Comparison of ENCODE assay signal across 8 mouse cellular contexts in the genomic region with DNA sequence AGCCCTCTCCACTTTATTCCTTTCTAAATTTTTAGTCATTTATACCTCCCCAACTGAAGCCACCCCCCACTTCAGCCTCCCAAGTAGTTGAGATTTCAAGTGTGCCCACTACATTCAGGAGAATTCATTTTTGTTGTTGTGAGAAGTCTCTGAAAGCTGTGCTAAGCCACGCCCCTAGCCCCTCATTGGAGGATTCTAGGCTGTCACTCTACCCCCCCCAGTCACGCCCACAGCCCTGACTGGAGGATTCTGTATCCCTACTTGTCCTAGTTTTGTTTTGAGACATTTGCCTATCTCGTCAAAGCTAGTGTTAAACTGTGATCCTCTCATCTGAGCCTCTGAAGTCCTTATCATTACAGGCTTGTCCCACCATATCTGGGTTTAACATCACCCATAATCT. TPM values are rescaled to one million over a fixed set of nuclear protein-coding genes. Genes with fewer than 3 reads are reported as not detected.
DNase-seq lines count a peak whose midpoint lies in the region; ATAC-seq and TF ChIP-seq lines count a peak whose summit lies in the region.

No protein-coding gene starts in this region.

- no peak for DNase-seq in forebrain, postnatal 0 days
- DNase-seq in thymus, postnatal 4 days = peak; percentile 59
- no peak for DNase-seq in thymus, postnatal 10 days (ENCODE audit: low spot score in 2 of 2)
- DNase-seq in lung, postnatal 14 days = peak; percentile 61
- DNase-seq in spleen, postnatal 14 days (ENCODE audit: low spot score in 2 of 2) = no peak
- DNase-seq in yolk sac, embryonic 10.5 days (ENCODE audit: low spot score) = no peak

- no peaks in the 10 kb centered on the region for H3K36me3 ChIP-seq in forebrain, embryonic 12.5 days (replicated peaks)
- no peaks in the 10 kb centered on the region for H3K36me3 ChIP-seq in forebrain, postnatal 0 days (ENCODE audit: insufficient read depth)
- no peaks in the 10 kb centered on the region for H3K36me3 ChIP-seq in kidney, embryonic 15.5 days

- ATAC-seq in forebrain, embryonic 12.5 days (ENCODE audit: low FRiP score) = no peak
- ATAC-seq in forebrain, postnatal 0 days = no peak
- ATAC-seq in kidney, embryonic 15.5 days (replicated peaks; ENCODE audit: low FRiP score) = no peak

- peaks cover 14% of the 10 kb centered on the region for H3K4me1 ChIP-seq in forebrain, embryonic 12.5 days
- H3K4me1 ChIP-seq in forebrain, postnatal 0 days (ENCODE audit: insufficient read depth) = peaks cover 6% of the 10 kb centered on the region
- H3K4me1 ChIP-seq in kidney, embryonic 15.5 days = peaks cover 24% of the 10 kb centered on the region

- no peak overlapping the region for H3K9ac ChIP-seq in forebrain, embryonic 12.5 days
- H3K9ac ChIP-seq in forebrain, postnatal 0 days = no peak overlapping the region
- H3K9ac ChIP-seq in kidney, embryonic 15.5 days = no peak overlapping the region

- no peaks in the 10 kb centered on the region for H3K9me3 ChIP-seq in forebrain, embryonic 12.5 days
- no peaks in the 10 kb centered on the region for H3K9me3 ChIP-seq in forebrain, postnatal 0 days (ENCODE audit: low read length)
- no peaks in the 10 kb centered on the region for H3K9me3 ChIP-seq in kidney, embryonic 15.5 days (replicated peaks)

- H3K4me2 ChIP-seq in forebrain, embryonic 12.5 days = peak overlapping the region; percentile 30
- H3K4me2 ChIP-seq in forebrain, postnatal 0 days (ENCODE audit: low read depth) = no peak overlapping the region
- peak overlapping the region; percentile 43 for H3K4me2 ChIP-seq in kidney, embryonic 15.5 days

- H3K4me3 ChIP-seq in forebrain, embryonic 12.5 days (replicated peaks) = no peak overlapping the region
- no peak overlapping the region for H3K4me3 ChIP-seq in forebrain, postnatal 0 days (ENCODE audit: low read depth, low read length)
- H3K4me3 ChIP-seq in kidney, embryonic 15.5 days (replicated peaks) = peak overlapping the region; percentile 24

- peaks cover 8% of the 10 kb centered on the region; the same call in 1 of the 2 replicates for H3K27me3 ChIP-seq in forebrain, embryonic 12.5 days
- no peaks in the 10 kb centered on the region for H3K27me3 ChIP-seq in forebrain, postnatal 0 days (ENCODE audit: insufficient read depth, low read length)
- no peaks in the 10 kb centered on the region for H3K27me3 ChIP-seq in kidney, embryonic 15.5 days

- 10% methylated on average over 3 of the region's 3 CpGs for WGBS in forebrain, embryonic 12.5 days
- WGBS in forebrain, postnatal 0 days = 8% methylated on average over 3 of the region's 3 CpGs
- WGBS in kidney, embryonic 15.5 days = 15% methylated on average over 3 of the region's 3 CpGs

- no peak for TF ChIP-seq CTCF in forebrain, postnatal 0 days (IDR thresholded peaks at IDR 0.05; ENCODE audit: low read depth)

- H3K27ac ChIP-seq in forebrain, embryonic 12.5 days = no peak overlapping the region
- no peak overlapping the region for H3K27ac ChIP-seq in forebrain, postnatal 0 days (ENCODE audit: low read depth, low read length)
- no peak overlapping the region for H3K27ac ChIP-seq in kidney, embryonic 15.5 days

RNA-seq across cellular contexts. Expression of a gene that starts 2.7 kb away (rescaled TPM):
- 3.2 and 4.6 TPM in 2 replicates for polyA plus RNA-seq in forebrain, embryonic 12.5 days (2016; fragmentation: Nextera tagmentation; extraction: Ambion mirVana)
- total RNA-seq in forebrain, postnatal 0 days (2014; rRNA removed) = 3.5 and 5.6 TPM in 2 replicates
- polyA plus RNA-seq in forebrain, postnatal 0 days (2015; fragmentation: Nextera tagmentation; extraction: Ambion mirVana) = 4.2 and 4.5 TPM in 2 replicates
- polyA plus RNA-seq in kidney, embryonic 15.5 days (2015; fragmentation: Nextera tagmentation; extraction: Ambion mirVana) = 19.1 and 22.3 TPM in 2 replicates

RNA-seq across cellular contexts. Expression of a gene that starts 3.8 kb away (rescaled TPM):
- polyA plus RNA-seq in forebrain, embryonic 12.5 days (2016; fragmentation: Nextera tagmentation; extraction: Ambion mirVana) = 89.4 and 110 TPM in 2 replicates
- total RNA-seq in forebrain, postnatal 0 days (2014; rRNA removed) = 87.2 and 94.0 TPM in 2 replicates
- polyA plus RNA-seq in forebrain, postnatal 0 days (2015; fragmentation: Nextera tagmentation; extraction: Ambion mirVana) = 98.9 and 107 TPM in 2 replicates
- polyA plus RNA-seq in kidney, embryonic 15.5 days (2015; fragmentation: Nextera tagmentation; extraction: Ambion mirVana) = 117 and 118 TPM in 2 replicates

RNA-seq across cellular contexts. Expression of a gene that starts 11.1 kb away (rescaled TPM):
- polyA plus RNA-seq in forebrain, embryonic 12.5 days (2016; fragmentation: Nextera tagmentation; extraction: Ambion mirVana) = 31.5 and 35.3 TPM in 2 replicates
- total RNA-seq in forebrain, postnatal 0 days (2014; rRNA removed) = 59.0 and 63.9 TPM in 2 replicates
- 26.0 and 28.9 TPM in 2 replicates for polyA plus RNA-seq in forebrain, postnatal 0 days (2015; fragmentation: Nextera tagmentation; extraction: Ambion mirVana)
- polyA plus RNA-seq in kidney, embryonic 15.5 days (2015; fragmentation: Nextera tagmentation; extraction: Ambion mirVana) = 96.1 and 99.9 TPM in 2 replicates

RNA-seq across cellular contexts. Expression of a gene that starts 12.9 kb away (rescaled TPM):
- polyA plus RNA-seq in forebrain, embryonic 12.5 days (2016; fragmentation: Nextera tagmentation; extraction: Ambion mirVana) = 34.2 and 38.0 TPM in 2 replicates
- 0.81 and 2.8 TPM in 2 replicates for total RNA-seq in forebrain, postnatal 0 days (2014; rRNA removed)
- 0.97 and 2.3 TPM in 2 replicates for polyA plus RNA-seq in forebrain, postnatal 0 days (2015; fragmentation: Nextera tagmentation; extraction: Ambion mirVana)
- polyA plus RNA-seq in kidney, embryonic 15.5 days (2015; fragmentation: Nextera tagmentation; extraction: Ambion mirVana) = 46.7 and 57.1 TPM in 2 replicates

RNA-seq across cellular contexts. Expression of a gene that starts 21.8 kb away (rescaled TPM):
- polyA plus RNA-seq in forebrain, embryonic 12.5 days (2016; fragmentation: Nextera tagmentation; extraction: Ambion mirVana) = 3.2 and 4.4 TPM in 2 replicates
- 14.3 and 16.2 TPM in 2 replicates for total RNA-seq in forebrain, postnatal 0 days (2014; rRNA removed)
- polyA plus RNA-seq in forebrain, postnatal 0 days (2015; fragmentation: Nextera tagmentation; extraction: Ambion mirVana) = 5.2 and 6.6 TPM in 2 replicates
- polyA plus RNA-seq in kidney, embryonic 15.5 days (2015; fragmentation: Nextera tagmentation; extraction: Ambion mirVana) = 6.6 and 7.1 TPM in 2 replicates

Comparison
In these comparisons a context has a peak if more than half of its experiments do, and no peak if none do; other contexts are left out.
1. DNase-seq: peak in thymus, postnatal 4 days (single experiment) and lung, postnatal 14 days (single experiment); none in forebrain, postnatal 0 days (single experiment), thymus, postnatal 10 days (0 of 2), spleen, postnatal 14 days (0 of 2) and yolk sac, embryonic 10.5 days (single experiment).